Mouse (Mus musculus): ENCODE measurements around the gene Anapc1. TPM values are rescaled to one million over a fixed set of nuclear protein-coding genes. Genes with fewer than 3 reads are reported as not detected.

Gene Anapc1
- 40.3 and 45.9 TPM in 2 replicates for polyA plus RNA-seq (2012; rRNA removed)

GRCm38 (mm10) chr2:128686921-128687557 lies at the start of gene Anapc1:
TSS of gene Anapc1 (minus strand) at chr2:128687391.
- DNase-seq (ENCODE audit: low spot score) = peak; percentile 73

DNA sequence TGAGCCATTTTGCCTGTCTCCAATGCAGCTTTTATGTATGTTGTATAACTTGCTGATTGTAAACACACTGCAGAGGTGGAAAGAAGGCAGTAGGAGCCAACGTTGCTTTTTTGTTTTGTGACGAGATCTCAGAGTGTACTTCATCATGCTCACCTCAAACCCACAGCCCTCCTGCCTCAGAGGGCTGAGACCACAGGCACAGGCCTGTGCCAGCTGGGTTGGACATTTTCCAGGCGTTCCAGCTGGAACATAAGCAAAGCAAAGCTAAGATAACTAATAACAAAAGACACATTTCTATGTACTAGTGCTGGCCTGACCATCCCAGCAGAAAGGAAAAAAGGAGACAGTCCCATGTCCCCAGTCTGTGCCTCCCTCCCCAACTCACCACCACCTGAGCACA lies 47.9 kb upstream of the Anapc1 start:
- no peak for DNase-seq (ENCODE audit: low spot score)

- DNase-seq (ENCODE audit: low spot score) = no peak
Observed at GRCm38 (mm10) chr2:128731951-128732350, 44.8 kb upstream of the Anapc1 start.

- no peak for DNase-seq (ENCODE audit: low spot score)
Observed at GRCm38 (mm10) chr2:128731514-128731913, 44.3 kb upstream of the Anapc1 start.

- no peak for DNase-seq (ENCODE audit: low spot score)
Observed at GRCm38 (mm10) chr2:128729141-128729540, 42.0 kb upstream of the Anapc1 start.

GRCm38 (mm10) chr2:128728066-128728465 lies 40.9 kb upstream of the Anapc1 start:
- no peak for DNase-seq (ENCODE audit: low spot score)

DNA sequence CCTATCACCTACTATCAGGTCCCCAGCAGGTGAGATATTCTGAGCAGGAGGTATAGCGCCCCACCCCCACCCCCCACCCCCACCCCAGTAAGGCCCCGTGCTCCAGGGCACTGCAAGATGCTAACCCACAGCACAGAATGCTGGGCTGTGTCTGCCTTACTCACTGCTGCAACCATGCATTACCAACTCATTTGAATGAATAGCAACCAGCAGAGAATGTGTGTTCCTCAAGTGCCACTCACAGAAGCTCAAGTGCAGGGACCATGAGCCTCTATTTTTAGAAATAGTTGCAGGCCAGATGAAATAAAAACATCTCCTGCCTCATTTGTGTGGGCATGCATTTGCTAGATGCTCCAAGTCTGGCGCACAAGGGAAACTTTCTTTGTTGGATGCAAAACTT lies 40.4 kb upstream of the Anapc1 start:
- no peak for DNase-seq (ENCODE audit: low spot score)

GRCm38 (mm10) chr2:128726626-128727025 lies 39.4 kb upstream of the Anapc1 start:
- no peak for DNase-seq (ENCODE audit: low spot score)

DNA sequence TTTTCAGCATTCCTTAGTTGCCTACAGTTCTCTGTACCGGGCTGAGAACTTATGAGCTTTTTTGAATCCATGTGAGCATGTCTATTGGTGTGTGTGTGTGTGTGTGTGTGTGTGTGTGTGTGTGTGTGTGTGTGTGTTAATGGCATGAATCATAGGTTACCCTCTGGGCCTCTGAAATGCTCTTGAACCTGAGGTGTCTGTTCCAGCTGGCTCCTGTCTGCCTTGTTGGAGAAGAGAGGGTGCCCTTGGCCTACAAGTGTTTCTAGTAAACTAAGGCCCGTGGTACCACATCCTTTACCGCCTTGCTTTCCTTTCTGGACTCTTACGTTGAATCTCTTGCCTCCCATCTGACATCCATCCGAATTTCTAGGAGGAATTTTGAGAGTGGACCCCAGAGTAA lies 38.9 kb upstream of the Anapc1 start:
- no peak for DNase-seq (ENCODE audit: low spot score)

DNA sequence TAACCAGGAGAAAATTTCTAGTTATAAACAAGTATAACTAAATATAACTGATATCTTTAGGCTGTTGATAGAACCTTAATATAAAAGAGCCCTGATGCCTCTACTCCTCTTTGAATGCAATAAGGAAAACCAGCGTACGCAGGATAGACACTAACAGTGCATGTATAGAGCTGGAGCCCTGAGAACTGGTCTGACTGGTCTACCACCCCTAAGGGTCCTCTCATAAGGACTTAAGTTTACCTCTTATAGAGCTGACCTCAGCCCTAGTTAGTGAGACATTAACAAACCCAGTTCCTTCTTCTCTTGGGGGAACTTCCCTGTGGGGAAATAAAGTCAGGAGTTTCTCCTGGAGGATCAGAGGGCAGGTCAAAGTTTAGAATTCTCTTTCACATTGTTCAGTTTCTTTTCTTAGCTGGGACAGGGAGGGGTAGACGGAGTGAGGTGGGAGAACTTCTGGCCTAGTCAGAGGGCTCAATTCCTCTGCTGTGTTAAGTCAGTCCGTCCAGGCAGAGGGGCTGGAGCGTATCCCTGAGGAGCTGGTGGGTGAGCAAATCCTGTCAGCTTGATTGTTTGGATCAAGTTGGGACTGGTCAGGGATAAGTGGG lies 35.0 kb upstream of the Anapc1 start:
- DNase-seq (ENCODE audit: low spot score) = no peak

DNA sequence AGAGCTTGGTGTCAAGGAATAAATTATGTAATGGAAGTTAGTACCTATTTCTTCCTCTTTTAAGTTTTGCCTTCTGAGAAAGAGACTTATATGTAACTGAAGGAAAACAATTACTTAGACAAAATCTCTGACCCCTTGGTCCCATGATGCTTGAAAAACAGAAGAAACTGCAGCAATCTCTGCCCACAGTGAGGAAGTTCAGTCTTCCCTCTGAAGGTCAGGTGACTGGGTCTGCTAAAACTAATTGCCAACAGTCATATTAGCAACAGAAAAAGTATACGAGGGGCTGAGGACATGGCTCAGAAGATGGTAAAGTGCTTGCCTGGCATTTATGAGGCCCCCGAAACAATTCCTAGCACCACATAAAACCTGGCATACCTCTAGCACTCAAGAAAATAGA lies 32.2 kb upstream of the Anapc1 start:
- DNase-seq (ENCODE audit: low spot score) = no peak

DNA sequence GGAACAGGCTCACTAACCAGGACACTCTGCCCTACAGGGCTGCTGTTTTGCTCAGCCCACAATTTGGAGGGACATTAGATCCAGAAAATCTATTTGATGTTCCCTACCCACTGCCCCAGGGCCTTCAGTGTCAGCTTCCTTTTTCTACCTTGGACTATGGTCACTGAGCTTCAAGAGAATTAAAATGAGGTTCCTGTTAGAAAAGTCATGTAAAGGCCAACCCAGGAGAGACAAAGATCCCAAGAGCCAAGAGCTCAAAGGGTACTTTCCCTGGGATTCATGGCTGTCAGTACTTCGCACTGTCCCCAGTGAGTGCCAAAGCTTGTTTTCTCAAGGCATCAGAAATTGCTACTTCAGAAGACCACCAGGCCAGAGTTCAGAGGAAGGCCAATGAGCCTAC lies 28.8 kb upstream of the Anapc1 start:
- DNase-seq (ENCODE audit: low spot score) = no peak

DNA sequence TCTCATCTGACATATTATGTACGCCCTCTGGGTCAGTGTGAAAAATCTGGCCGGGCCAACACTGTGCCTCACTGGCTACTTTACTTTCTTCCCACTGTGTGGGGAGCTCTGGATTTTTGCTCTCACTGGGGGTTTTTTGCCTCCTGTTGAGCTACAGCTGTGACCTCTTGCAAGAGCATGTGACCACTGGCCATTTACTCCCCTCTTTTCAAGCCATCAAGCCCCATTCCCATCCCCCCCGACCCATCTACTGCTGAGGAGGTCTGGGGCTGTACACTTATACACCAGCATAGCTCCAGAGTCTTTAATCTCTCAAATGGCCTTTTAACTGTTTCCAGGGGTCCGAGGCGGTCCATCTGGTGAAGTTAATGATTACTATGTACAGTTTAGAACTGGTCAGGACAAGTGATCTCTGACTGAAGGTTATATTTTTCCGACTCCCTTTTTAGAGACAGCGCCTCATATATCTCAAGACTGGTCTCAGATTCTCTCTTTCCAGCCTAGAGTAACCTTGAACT lies 27.6 kb upstream of the Anapc1 start:
- DNase-seq (ENCODE audit: low spot score) = no peak

DNA sequence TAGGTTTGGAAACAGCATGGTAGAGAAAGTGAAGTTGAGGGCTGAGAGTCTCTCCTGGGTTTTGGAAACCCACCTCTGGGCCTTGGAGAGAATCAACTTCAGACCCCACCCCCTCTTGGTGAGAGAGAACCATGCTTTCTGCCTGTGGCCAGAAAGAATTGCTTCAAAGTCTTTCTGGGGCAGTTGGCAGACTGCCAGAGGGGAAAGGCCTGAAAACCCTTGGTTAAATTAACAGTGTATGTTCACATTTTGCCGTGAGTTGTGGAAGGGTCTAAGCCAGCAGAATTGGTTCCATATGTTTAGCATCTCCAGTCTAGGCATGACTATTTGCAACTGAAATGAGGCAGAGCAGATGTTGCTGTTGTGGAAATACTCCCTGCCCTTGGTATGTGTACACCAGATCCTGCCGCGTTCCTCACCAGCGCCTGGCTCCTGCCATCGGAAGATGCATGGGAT lies 26.4 kb upstream of the Anapc1 start:
- DNase-seq (ENCODE audit: low spot score) = no peak

DNA sequence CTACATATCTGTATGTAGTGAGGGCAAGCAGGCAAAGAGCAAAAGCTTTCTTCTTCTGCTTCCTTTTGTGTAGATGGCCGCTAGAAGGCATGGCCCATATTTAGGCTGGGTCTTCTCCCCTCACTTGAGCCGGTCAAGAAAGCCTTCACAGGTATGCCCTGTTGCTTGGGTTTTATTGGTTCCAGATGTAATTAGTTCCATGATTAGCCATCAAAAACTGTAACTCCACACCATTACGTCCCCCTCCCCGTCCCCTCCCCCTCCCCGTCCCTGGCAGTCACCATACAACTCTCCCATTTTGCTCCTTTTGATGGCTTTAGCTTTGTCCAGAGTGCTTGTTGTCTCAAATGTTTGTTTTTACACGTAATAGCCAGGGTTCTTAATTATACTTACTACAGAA lies 25.7 kb upstream of the Anapc1 start:
- DNase-seq (ENCODE audit: low spot score) = no peak

DNA sequence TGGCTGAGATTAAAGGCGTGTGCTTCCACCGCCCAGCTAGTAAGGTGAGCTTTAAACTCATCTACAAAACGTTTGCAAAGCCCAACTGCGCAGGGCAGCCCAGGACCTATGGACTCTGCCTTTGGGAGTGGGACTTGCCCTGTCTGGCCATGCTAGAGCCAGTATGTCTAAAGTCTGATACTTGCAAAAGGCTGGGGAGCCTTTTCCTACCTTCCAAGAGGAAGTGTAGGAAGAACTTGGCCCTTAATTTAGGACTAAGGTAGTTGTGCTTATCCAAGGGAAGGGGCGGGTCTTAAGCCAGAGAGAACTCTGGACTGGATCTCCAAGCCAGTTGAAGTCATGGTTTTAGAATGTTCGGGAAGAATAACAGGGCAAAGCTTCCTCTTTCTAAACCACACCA lies 23.4 kb upstream of the Anapc1 start:
- no peak for DNase-seq (ENCODE audit: low spot score)

DNA sequence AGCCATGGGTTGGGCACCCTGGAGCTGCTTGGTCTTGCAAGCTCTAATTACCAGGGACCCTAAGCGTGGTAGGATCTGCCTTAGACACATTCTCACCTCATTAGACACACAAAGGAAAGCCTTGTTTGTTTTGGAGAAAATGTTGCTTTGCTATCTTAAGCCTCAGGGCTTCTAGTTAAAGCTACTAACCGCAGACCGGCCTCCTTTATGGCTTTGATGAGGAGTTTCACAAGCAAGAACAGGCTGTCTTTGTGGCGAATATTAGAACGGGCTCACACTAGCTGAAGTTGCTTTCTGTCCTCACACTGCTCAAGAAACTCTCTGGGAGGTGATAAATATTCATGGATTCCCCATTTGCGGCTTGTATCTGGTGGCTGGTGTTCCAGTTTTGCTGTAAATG lies 22.1 kb upstream of the Anapc1 start:
- DNase-seq (ENCODE audit: low spot score) = no peak

- DNase-seq (ENCODE audit: low spot score) = no peak
Observed at GRCm38 (mm10) chr2:128704474-128704873, 17.3 kb upstream of the Anapc1 start.

GRCm38 (mm10) chr2:128699201-128699885 lies 12.2 kb upstream of the Anapc1 start:
- no peak for DNase-seq (ENCODE audit: low spot score)

DNA sequence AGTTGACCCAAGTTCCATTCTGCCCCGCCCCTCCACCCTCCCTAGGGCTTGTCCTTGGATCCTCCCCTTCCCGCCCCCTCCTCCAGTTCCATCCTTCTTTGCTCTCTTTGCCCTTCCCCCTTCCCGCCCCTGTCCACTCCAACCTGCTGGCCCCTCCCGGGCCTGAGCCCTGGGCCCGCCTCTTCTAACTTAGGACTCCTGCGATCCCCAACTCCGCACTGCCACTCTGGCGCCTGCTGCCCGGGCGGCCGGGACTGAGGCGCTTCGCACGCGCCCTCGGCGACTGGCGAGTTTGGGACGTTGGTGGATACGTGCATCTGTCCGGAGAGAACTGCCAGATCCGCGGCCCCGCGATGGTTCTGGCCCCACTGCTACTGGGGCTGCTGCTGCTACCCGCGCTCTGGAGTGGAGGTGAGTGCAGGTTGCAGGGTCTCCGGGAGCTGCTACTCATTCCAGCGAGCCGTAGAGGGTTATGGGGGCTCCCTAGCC lies 11.5 kb upstream of the Anapc1 start, which contains the start of gene Mertk:
Mertk (plus strand) TSS at position 264 of the 489 bp plus-strand sequence.
- DNase-seq (ENCODE audit: low spot score) = peak; percentile 84

DNA sequence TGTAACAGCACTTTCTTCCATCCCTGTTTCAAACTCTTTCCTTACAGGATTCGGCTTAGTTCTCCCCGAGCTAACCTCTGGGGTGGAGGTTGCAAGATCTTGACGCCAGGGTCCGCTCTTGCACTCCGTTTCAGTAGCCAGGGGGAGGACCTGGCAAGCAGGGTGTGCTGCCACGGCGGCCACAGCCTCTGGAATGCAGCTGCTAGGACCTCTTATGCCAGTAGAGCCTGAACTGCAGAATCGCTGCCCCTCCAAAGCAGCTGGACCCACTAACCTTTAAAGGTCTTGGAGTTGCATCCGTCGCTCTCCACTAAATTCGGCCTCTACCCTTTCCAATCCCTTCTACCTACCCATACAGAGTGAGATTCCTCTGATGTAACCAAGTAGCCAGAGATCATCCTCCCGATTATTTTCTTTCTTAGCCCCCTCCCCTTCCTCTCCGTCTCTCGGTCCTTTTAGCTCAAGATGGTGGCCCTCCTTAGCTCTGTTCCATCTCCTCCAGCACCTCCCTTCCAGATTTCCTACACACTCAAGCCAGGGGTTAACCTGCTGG lies 11.0 kb upstream of the Anapc1 start:
- peak; percentile 66 for DNase-seq (ENCODE audit: low spot score)

DNA sequence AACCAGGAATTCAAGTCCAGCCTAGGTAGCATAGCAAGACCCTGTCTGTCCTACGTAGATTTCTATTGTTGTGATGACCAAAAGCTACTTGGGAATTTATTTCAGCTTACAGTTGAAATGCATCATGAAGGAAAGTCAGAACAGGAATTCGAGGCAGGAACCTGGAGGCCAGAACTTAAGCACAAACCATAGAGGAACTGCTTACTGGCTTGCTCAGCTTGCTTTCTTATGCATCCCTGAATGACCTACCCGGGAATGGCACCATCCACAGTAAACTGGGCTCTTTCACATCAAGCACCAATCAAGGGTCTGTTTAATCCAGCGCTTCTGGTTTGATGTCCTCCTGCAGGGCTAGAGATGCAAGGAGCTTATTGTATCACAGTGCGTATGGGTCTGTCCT lies 10.4 kb upstream of the Anapc1 start:
- DNase-seq (ENCODE audit: low spot score) = no peak

Measured in urinary bladder, adult 2 months (tissue).